In genomic region chr11:98837231-98837704, GRCm38 (mm10) we compare ENCODE assay signal across 8 mouse cellular contexts. TPM values are rescaled to one million over a fixed set of nuclear protein-coding genes. Genes with fewer than 3 reads are reported as not detected.
DNase-seq lines count a peak whose midpoint lies in the region; ATAC-seq and TF ChIP-seq lines count a peak whose summit lies in the region.

No protein-coding gene starts in this region.

- ATAC-seq in kidney, embryonic 15.5 days (replicated peaks; ENCODE audit: low FRiP score): peak; percentile 19; the same call in 1 of the 2 replicates
- peak; percentile 43; the same call in 1 of the 2 replicates for ATAC-seq in forebrain, embryonic 12.5 days (ENCODE audit: low FRiP score)
- ATAC-seq in limb, embryonic 15.5 days (ENCODE audit: insufficient number of reproducible peaks, low FRiP score, low TSS enrichment, low read depth): no peak

- H3K4me1 ChIP-seq in kidney, embryonic 15.5 days: peaks cover 44% of the 10 kb centered on the region
- no peaks in the 10 kb centered on the region for H3K4me1 ChIP-seq in bone marrow macrophage, adult 2 months (ENCODE audit: control insufficient read depth, insufficient read depth, low read length)
- peaks cover 38% of the 10 kb centered on the region for H3K4me1 ChIP-seq in forebrain, embryonic 12.5 days
- H3K4me1 ChIP-seq in limb, embryonic 15.5 days: peaks cover 37% of the 10 kb centered on the region

- H3K9me3 ChIP-seq in kidney, embryonic 15.5 days (replicated peaks): no peaks in the 10 kb centered on the region
- no peaks in the 10 kb centered on the region for H3K9me3 ChIP-seq in forebrain, embryonic 12.5 days
- H3K9me3 ChIP-seq in limb, embryonic 15.5 days: no peaks in the 10 kb centered on the region

- DNase-seq in kidney, adult 9 months: no peak
- DNase-seq in spleen, postnatal 10 days (ENCODE audit: low spot score in 2 of 2): peak; percentile 25 to 34
- no peak for DNase-seq in Muller cell, postnatal 12 days (ENCODE audit: inconsistent ontology term)
- DNase-seq in urinary bladder, postnatal 14 days (ENCODE audit: low spot score): no peak

- WGBS in kidney, embryonic 15.5 days: under 1% methylated on average over 29 of the region's 29 CpGs
- 2% methylated on average over 29 of the region's 29 CpGs for WGBS in forebrain, embryonic 12.5 days
- 1% methylated on average over 29 of the region's 29 CpGs for WGBS in limb, embryonic 15.5 days

- peak overlapping the region; percentile 72 for H3K4me3 ChIP-seq in kidney, embryonic 15.5 days (replicated peaks)
- H3K4me3 ChIP-seq in bone marrow macrophage, adult 2 months (ENCODE audit: insufficient read depth, low read length): peak overlapping the region; percentile 36
- H3K4me3 ChIP-seq in forebrain, embryonic 12.5 days (replicated peaks): peak overlapping the region; percentile 63
- peak overlapping the region; percentile 92 for H3K4me3 ChIP-seq in limb, embryonic 15.5 days

- H3K27ac ChIP-seq in kidney, embryonic 15.5 days: peak overlapping the region; percentile 54; the same call in 1 of the 2 replicates
- H3K27ac ChIP-seq in bone marrow macrophage, adult 2 months (ENCODE audit: insufficient read depth, low read depth, low read length): no peak overlapping the region
- no peak overlapping the region for H3K27ac ChIP-seq in forebrain, embryonic 12.5 days
- peak overlapping the region; percentile 81 for H3K27ac ChIP-seq in limb, embryonic 15.5 days

- peaks cover 23% of the 10 kb centered on the region for H3K27me3 ChIP-seq in kidney, embryonic 15.5 days
- H3K27me3 ChIP-seq in forebrain, embryonic 12.5 days: peaks cover 36% of the 10 kb centered on the region
- H3K27me3 ChIP-seq in limb, embryonic 15.5 days: no peaks in the 10 kb centered on the region

- H3K9ac ChIP-seq in kidney, embryonic 15.5 days: peak overlapping the region; percentile 65
- H3K9ac ChIP-seq in forebrain, embryonic 12.5 days: peak overlapping the region; percentile 71
- H3K9ac ChIP-seq in limb, embryonic 15.5 days: peak overlapping the region; percentile 78

- no peak for TF ChIP-seq CTCF in bone marrow macrophage, adult 2 months (IDR thresholded peaks at IDR 0.05; ENCODE audit: low read depth, low read length)

- H3K36me3 ChIP-seq in kidney, embryonic 15.5 days: peaks cover 24% of the 10 kb centered on the region
- H3K36me3 ChIP-seq in forebrain, embryonic 12.5 days (replicated peaks): peaks cover 24% of the 10 kb centered on the region
- peaks cover 21% of the 10 kb centered on the region for H3K36me3 ChIP-seq in limb, embryonic 15.5 days

- H3K4me2 ChIP-seq in kidney, embryonic 15.5 days: peak overlapping the region; percentile 99
- peak overlapping the region; percentile 100 for H3K4me2 ChIP-seq in forebrain, embryonic 12.5 days
- peak overlapping the region; percentile 98 for H3K4me2 ChIP-seq in limb, embryonic 15.5 days

- TF ChIP-seq POLR2A in bone marrow macrophage, adult 2 months (IDR thresholded peaks at IDR 0.05; ENCODE audit: borderline replicate concordance, low read depth, low read length): no peak

RNA-seq across cellular contexts. Expression of gene Rapgefl1, which starts 0.7 kb away (rescaled TPM):
- 1.6 and 1.7 TPM in 2 replicates for polyA plus RNA-seq in kidney, embryonic 15.5 days (2015; fragmentation: Nextera tagmentation; extraction: Ambion mirVana)
- polyA plus RNA-seq in bone marrow macrophage, adult 2 months (2012; ENCODE audit: insufficient read depth, insufficient read length, missing spikeins): 0.62 and 0.65 TPM in 2 replicates
- polyA plus RNA-seq in forebrain, embryonic 12.5 days (2016; fragmentation: Nextera tagmentation; extraction: Ambion mirVana): 1.5 and 1.6 TPM in 2 replicates
- 11.1 TPM in 2 replicates for polyA plus RNA-seq in limb, embryonic 15.5 days (2015; fragmentation: Nextera tagmentation; extraction: Ambion mirVana)

RNA-seq across cellular contexts. Expression of gene Wipf2, which starts 26.2 kb away (rescaled TPM):
- 4.2 and 5.2 TPM in 2 replicates for polyA plus RNA-seq in kidney, embryonic 15.5 days (2015; fragmentation: Nextera tagmentation; extraction: Ambion mirVana)
- polyA plus RNA-seq in bone marrow macrophage, adult 2 months (2012; ENCODE audit: insufficient read depth, insufficient read length, missing spikeins): 16.9 and 20.5 TPM in 2 replicates
- 4.8 and 5.2 TPM in 2 replicates for polyA plus RNA-seq in forebrain, embryonic 12.5 days (2016; fragmentation: Nextera tagmentation; extraction: Ambion mirVana)
- polyA plus RNA-seq in limb, embryonic 15.5 days (2015; fragmentation: Nextera tagmentation; extraction: Ambion mirVana): 4.1 and 4.2 TPM in 2 replicates

RNA-seq across cellular contexts. Expression of gene Casc3, which starts 32.6 kb away (rescaled TPM):
- polyA plus RNA-seq in kidney, embryonic 15.5 days (2015; fragmentation: Nextera tagmentation; extraction: Ambion mirVana): 40.6 and 40.8 TPM in 2 replicates
- 37.9 and 40.1 TPM in 2 replicates for polyA plus RNA-seq in bone marrow macrophage, adult 2 months (2012; ENCODE audit: insufficient read depth, insufficient read length, missing spikeins)
- 63.2 and 67.4 TPM in 2 replicates for polyA plus RNA-seq in forebrain, embryonic 12.5 days (2016; fragmentation: Nextera tagmentation; extraction: Ambion mirVana)
- 30.0 and 32.5 TPM in 2 replicates for polyA plus RNA-seq in limb, embryonic 15.5 days (2015; fragmentation: Nextera tagmentation; extraction: Ambion mirVana)

RNA-seq across cellular contexts. Expression of gene Msl1, which starts 42.0 kb away (rescaled TPM):
- polyA plus RNA-seq in kidney, embryonic 15.5 days (2015; fragmentation: Nextera tagmentation; extraction: Ambion mirVana): 25.1 and 25.8 TPM in 2 replicates
- polyA plus RNA-seq in bone marrow macrophage, adult 2 months (2012; ENCODE audit: insufficient read depth, insufficient read length, missing spikeins): 78.4 and 79.3 TPM in 2 replicates
- 39.3 and 39.9 TPM in 2 replicates for polyA plus RNA-seq in forebrain, embryonic 12.5 days (2016; fragmentation: Nextera tagmentation; extraction: Ambion mirVana)
- 22.9 and 25.8 TPM in 2 replicates for polyA plus RNA-seq in limb, embryonic 15.5 days (2015; fragmentation: Nextera tagmentation; extraction: Ambion mirVana)

Comparison
In these comparisons a context has a peak if more than half of its experiments do, and no peak if none do; other contexts are left out.
1. H3K27ac ChIP-seq: peak in kidney, embryonic 15.5 days (single experiment) and limb, embryonic 15.5 days (single experiment); none in bone marrow macrophage, adult 2 months (single experiment) and forebrain, embryonic 12.5 days (single experiment).
2. H3K4me3 ChIP-seq: peak in every context shown above with its lines; median percentile 92 in limb, embryonic 15.5 days; 72 in kidney, embryonic 15.5 days; 63 in forebrain, embryonic 12.5 days; 36 in bone marrow macrophage, adult 2 months.
3. DNase-seq: peak in spleen, postnatal 10 days (2 of 2); none in kidney, adult 9 months (single experiment), Muller cell, postnatal 12 days (single experiment) and urinary bladder, postnatal 14 days (single experiment).
4. Peak in every context shown above with its lines, with median percentiles within 50 percentile points of each other: H3K4me2 ChIP-seq and H3K9ac ChIP-seq.